Mouse (Mus musculus) liver, embryonic 15.5 days (tissue): ENCODE results near the gene Wwp2. TPM values are rescaled to one million over a fixed set of nuclear protein-coding genes. Genes with fewer than 3 reads are reported as not detected.
A peak's percentile ranks its signal among the peaks of the same experiment; 100 is the strongest.

Experiments used
- ATAC-seq: fragments of 200-750 bp; cut with Nextera tagmentation; 2 replicates; pipeline ENCODE4 v1.8.0; 2017; ENCODE audit warnings: moderate number of reproducible peaks, mild to moderate bottlenecking, moderate library complexity; ENCODE audit not compliant: insufficient read depth
- H3K27ac ChIP-seq: fragments of 300-500 bp; sonication (generic); replicated peaks from 2 replicates; pipeline ENCODE4 v1.5.1; 2015; ENCODE audit warnings: mild to moderate bottlenecking, inconsistent platforms
- H3K27me3 ChIP-seq: fragments of 300-500 bp; sonication (generic); 2 replicates; pipeline ENCODE4 v1.6.1; 2015; ENCODE audit warnings: mild to moderate bottlenecking, inconsistent platforms
- H3K36me3 ChIP-seq: fragments of 300-500 bp; sonication (generic); replicated peaks from 2 replicates; pipeline ENCODE4 v1.6.1; 2015; ENCODE audit warnings: moderate library complexity, mild to moderate bottlenecking, inconsistent platforms
- H3K4me1 ChIP-seq: fragments of 300-500 bp; sonication (generic); replicated peaks from 2 replicates; pipeline ENCODE4 v1.6.1; 2015; ENCODE audit warnings: inconsistent platforms
- H3K4me2 ChIP-seq: fragments of 300-500 bp; sonication (generic); 2 replicates; pipeline ENCODE4 v1.6.1; 2015; ENCODE audit warnings: moderate library complexity, mild to moderate bottlenecking, inconsistent platforms
- H3K4me3 ChIP-seq: fragments of 300-500 bp; sonication (generic); replicated peaks from 2 replicates; pipeline ENCODE4 v1.5.1; 2015; ENCODE audit warnings: mild to moderate bottlenecking, inconsistent platforms
- H3K9ac ChIP-seq: fragments of 300-500 bp; sonication (generic); 2 replicates; pipeline ENCODE4 v1.6.1; 2015; ENCODE audit warnings: moderate library complexity, mild to moderate bottlenecking, inconsistent platforms
- H3K9me3 ChIP-seq: fragments of 300-500 bp; sonication (generic); replicated peaks from 2 replicates; pipeline ENCODE4 v1.6.1; 2016; ENCODE audit warnings: inconsistent platforms
- WGBS: fragments of 180-500 bp; shearing (Covaris S2); methylation state at CpG from one replicate; pipeline ENCODE4 v1.1.7; 2015; ENCODE audit warnings: mixed read lengths; ENCODE audit not compliant: insufficient replicate concordance; 5-methylcytosine and 5-hydroxymethylcytosine counted together
- polyA plus RNA-seq: library from polyadenylated mRNA; unstranded; fragments of >200 nt; fragmentation: Nextera tagmentation; extraction: Ambion mirVana; gene quantifications from 2 replicates; pipeline ENCODE4 v1.2.1, GENCODE M21; 2015

Wwp2 gene
- polyA plus RNA-seq, 1 experiment from 2014 or later: 32.3 TPM

- peaks cover 63% of the 10 kb centered on the region for H3K36me3 ChIP-seq
- no peak overlapping the region for H3K4me3 ChIP-seq
- H3K4me1 ChIP-seq: no peaks in the 10 kb centered on the region
- no peaks in the 10 kb centered on the region for H3K9me3 ChIP-seq
- no peak overlapping the region for H3K4me2 ChIP-seq
- H3K27ac ChIP-seq: no peak overlapping the region
- H3K27me3 ChIP-seq: no peaks in the 10 kb centered on the region
- 6% methylated on average over 3 of the region's 3 CpGs for WGBS
- H3K9ac ChIP-seq: no peak overlapping the region
- ATAC-seq: no peak
These were observed 19.1 kb downstream of the Wwp2 start for GRCm38 (mm10) chr8:107455268-107455667.

GRCm38 (mm10) chr8:107457725-107458124 is 21.6 kb downstream of the Wwp2 start:
- Histone ChIP-seq H3K4me2 (no peak overlapping the region), H3K4me1 (no peaks in the 10 kb centered on the region), H3K27ac (no peak overlapping the region; the same call in 1 of the 2 replicates), H3K9ac (no peak overlapping the region), H3K9me3 (no peaks in the 10 kb centered on the region), H3K27me3 (no peaks in the 10 kb centered on the region), H3K4me3 (no peak overlapping the region), H3K36me3 (peaks cover 83% of the 10 kb centered on the region)
- WGBS: 70% methylated on average over 4 of the region's 4 CpGs
- no peak for ATAC-seq

DNA sequence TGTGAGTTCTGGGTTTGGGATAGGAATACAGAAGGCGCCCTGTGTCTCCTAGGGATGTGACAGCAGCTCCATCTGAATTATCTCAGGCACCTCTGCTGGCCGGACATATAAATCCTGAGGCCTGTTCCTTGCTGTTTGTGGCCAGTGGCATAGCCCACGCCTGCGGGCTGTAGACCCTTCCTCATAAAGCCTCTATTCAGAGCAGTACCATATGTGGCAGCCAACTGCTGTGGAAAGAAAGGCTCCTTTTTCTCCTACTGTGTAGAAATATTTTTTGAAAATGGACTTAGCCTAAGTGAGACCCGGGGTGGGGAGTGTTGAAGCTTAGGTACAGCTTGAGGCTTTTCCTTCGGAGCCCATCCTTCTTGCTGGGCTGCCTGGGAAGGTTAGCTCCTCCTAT is 22.1 kb downstream of the Wwp2 start:
- 79% methylated on average over 6 of the region's 6 CpGs for WGBS
- Histone ChIP-seq H3K4me1 (no peaks in the 10 kb centered on the region), H3K9ac (no peak overlapping the region)

DNA sequence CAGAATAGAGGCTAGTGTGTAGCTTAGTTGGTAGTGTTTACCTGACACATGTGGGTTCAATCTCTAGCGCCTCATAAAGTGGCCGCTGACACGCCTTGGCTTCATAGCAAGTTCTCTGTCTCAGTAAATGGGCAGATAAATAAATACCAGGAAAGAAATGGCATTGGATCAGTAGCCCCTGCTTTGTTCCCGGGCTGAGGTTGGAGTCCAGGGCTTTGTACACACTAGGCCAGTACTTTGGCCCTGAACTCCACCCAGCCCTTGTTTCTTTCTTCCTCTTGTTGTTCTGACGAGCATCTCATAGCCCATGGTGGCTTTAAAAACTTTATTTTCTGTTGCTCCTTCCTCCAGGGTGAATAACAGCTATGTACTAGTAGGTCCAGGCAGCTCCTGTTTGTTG is 26.3 kb downstream of the Wwp2 start:
- 76% methylated on average over 5 of the region's 5 CpGs for WGBS
- H3K9ac ChIP-seq: no peak overlapping the region
- H3K36me3 ChIP-seq: peaks cover 81% of the 10 kb centered on the region
- H3K27me3 ChIP-seq: no peaks in the 10 kb centered on the region
- H3K4me3 ChIP-seq: no peak overlapping the region
- no peak for ATAC-seq
- H3K27ac ChIP-seq: no peak overlapping the region
- H3K4me2 ChIP-seq: no peak overlapping the region
- H3K4me1 ChIP-seq: peaks cover 5% of the 10 kb centered on the region; the same call in 1 of the 2 replicates
- no peaks in the 10 kb centered on the region for H3K9me3 ChIP-seq

More for the DNA sequence above, 22.1 kb downstream of the Wwp2 start:
- no peaks in the 10 kb centered on the region for H3K27me3 ChIP-seq
- H3K27ac ChIP-seq: no peak overlapping the region
- peaks cover 81% of the 10 kb centered on the region for H3K36me3 ChIP-seq
- no peaks in the 10 kb centered on the region for H3K9me3 ChIP-seq
- no peak overlapping the region for H3K4me2 ChIP-seq
- no peak for ATAC-seq
- no peak overlapping the region for H3K4me3 ChIP-seq

GRCm38 (mm10) chr8:107465332-107465990 is 29.3 kb downstream of the Wwp2 start:
- H3K4me2 ChIP-seq: no peak overlapping the region
- WGBS: 54% methylated on average over 3 of the region's 3 CpGs
- ATAC-seq: peak; percentile 41; the same call in 1 of the 2 replicates
- peaks cover 12% of the 10 kb centered on the region; the same call in 1 of the 2 replicates for H3K4me1 ChIP-seq
- H3K9ac ChIP-seq: no peak overlapping the region
- peaks cover 76% of the 10 kb centered on the region for H3K36me3 ChIP-seq
- H3K27ac ChIP-seq: no peak overlapping the region
- no peaks in the 10 kb centered on the region for H3K9me3 ChIP-seq
- no peak overlapping the region for H3K4me3 ChIP-seq
- no peaks in the 10 kb centered on the region for H3K27me3 ChIP-seq

GRCm38 (mm10) chr8:107466642-107467041 is 30.5 kb downstream of the Wwp2 start:
- Histone ChIP-seq H3K9me3 (no peaks in the 10 kb centered on the region), H3K4me3 (no peak overlapping the region), H3K9ac (no peak overlapping the region), H3K36me3 (peaks cover 69% of the 10 kb centered on the region), H3K27ac (no peak overlapping the region), H3K4me1 (peaks cover 12% of the 10 kb centered on the region; the same call in 1 of the 2 replicates), H3K4me2 (no peak overlapping the region), H3K27me3 (no peaks in the 10 kb centered on the region)
- 43% methylated on average over 5 of the region's 5 CpGs for WGBS
- 0 out of 2 replicates have a peak, but pooled peaks have one; percentile 35 for ATAC-seq

DNA sequence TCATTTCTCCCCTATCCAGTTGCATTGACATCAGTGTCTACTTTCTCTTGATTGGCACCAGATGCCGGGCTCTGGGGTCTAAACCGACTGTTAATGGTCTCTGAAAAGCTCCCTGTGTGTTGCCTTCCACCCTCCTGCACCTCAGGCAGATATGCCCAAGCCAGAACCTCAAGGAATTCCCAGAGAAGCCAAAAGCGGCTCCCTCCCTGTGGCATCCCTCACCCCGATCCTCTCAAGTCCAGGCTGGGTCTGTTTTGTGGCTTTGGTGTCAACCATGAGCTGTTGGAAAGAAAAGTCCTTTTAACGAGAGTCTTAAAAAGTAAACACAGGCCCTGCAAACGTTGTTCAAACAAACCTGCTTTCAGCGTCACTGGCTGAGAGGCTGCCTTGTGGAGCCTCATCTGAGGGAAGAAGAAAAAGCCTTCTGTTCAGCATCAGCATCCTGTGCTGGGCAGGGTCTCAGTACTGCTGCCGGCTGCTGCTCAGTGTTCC is 32.7 kb downstream of the Wwp2 start:
- 69% methylated on average over 8 of the region's 8 CpGs for WGBS
- ATAC-seq: no peak
- H3K4me2 ChIP-seq: no peak overlapping the region
- no peaks in the 10 kb centered on the region for H3K27me3 ChIP-seq
- H3K9me3 ChIP-seq: no peaks in the 10 kb centered on the region
- H3K27ac ChIP-seq: no peak overlapping the region
- H3K36me3 ChIP-seq: peaks cover 58% of the 10 kb centered on the region
- H3K4me3 ChIP-seq: no peak overlapping the region
- H3K4me1 ChIP-seq: peaks cover 17% of the 10 kb centered on the region
- no peak overlapping the region for H3K9ac ChIP-seq

- H3K4me2 ChIP-seq: no peak overlapping the region
- peaks cover 48% of the 10 kb centered on the region for H3K36me3 ChIP-seq
- no peaks in the 10 kb centered on the region for H3K27me3 ChIP-seq
- H3K4me1 ChIP-seq: peaks cover 16% of the 10 kb centered on the region
- no peak for ATAC-seq
- no peaks in the 10 kb centered on the region for H3K9me3 ChIP-seq
- no peak overlapping the region for H3K9ac ChIP-seq
- no peak overlapping the region for H3K27ac ChIP-seq
- no peak overlapping the region for H3K4me3 ChIP-seq
- 73% methylated on average over 5 of the region's 5 CpGs for WGBS
These were observed 34.1 kb downstream of the Wwp2 start for GRCm38 (mm10) chr8:107470302-107470701.

GRCm38 (mm10) chr8:107472403-107473100 is 36.4 kb downstream of the Wwp2 start:
- Histone ChIP-seq H3K36me3 (peaks cover 37% of the 10 kb centered on the region), H3K27me3 (no peaks in the 10 kb centered on the region), H3K4me3 (no peak overlapping the region), H3K4me1 (peaks cover 11% of the 10 kb centered on the region), H3K27ac (no peak overlapping the region), H3K9me3 (no peaks in the 10 kb centered on the region), H3K4me2 (no peak overlapping the region), H3K9ac (no peak overlapping the region)
- 45% methylated on average over 10 of the region's 10 CpGs for whole genome bisulfite sequencing
- no peak for ATAC-seq

DNA sequence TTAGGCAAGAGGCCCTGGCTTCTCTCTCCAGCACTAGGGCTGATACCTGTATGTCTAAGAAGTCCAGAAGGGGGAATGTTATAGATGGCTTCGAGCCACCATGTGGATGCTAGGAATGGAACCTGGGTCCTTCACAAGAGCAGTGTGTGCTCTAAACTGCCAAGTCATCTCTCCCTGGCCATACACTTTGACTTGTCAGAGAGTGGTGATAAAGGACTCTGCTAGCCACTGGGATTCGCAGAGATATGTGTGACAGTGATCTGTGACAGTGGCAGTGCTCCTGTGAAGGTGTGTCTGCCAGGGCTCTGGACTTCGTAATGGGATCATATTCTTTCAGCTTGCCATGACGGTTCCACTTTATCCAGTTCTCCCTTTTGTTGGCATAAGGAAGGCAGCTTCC is 37.2 kb downstream of the Wwp2 start:
- Histone ChIP-seq H3K27ac (no peak overlapping the region), H3K4me2 (no peak overlapping the region), H3K36me3 (peaks cover 31% of the 10 kb centered on the region), H3K9me3 (no peaks in the 10 kb centered on the region), H3K4me3 (no peak overlapping the region), H3K9ac (no peak overlapping the region), H3K27me3 (no peaks in the 10 kb centered on the region), H3K4me1 (peaks cover 11% of the 10 kb centered on the region)
- 62% methylated on average over 4 of the region's 4 CpGs for WGBS
- no peak for ATAC-seq

DNA sequence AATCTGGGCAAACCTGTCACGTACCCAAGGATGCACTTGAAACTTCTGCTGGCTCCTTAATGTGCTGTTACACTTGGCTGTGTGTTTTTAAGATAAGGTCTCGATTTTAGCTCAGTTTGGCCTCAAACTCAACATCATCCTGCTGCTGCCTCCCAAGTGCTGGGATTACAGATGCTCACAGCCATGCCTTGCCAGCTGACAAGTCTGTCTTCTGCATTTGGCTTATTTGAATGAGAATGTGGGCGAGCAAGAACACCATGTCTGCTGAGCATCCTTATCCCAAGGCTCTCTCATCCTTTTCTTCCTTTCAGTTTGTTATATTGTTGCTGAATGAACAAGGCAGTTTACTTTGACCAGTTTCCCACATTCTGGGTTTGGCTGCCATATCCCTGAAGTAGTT is 39.4 kb downstream of the Wwp2 start:
- no peaks in the 10 kb centered on the region for H3K27me3 ChIP-seq
- no peak overlapping the region for H3K4me3 ChIP-seq
- peaks cover 5% of the 10 kb centered on the region; the same call in 1 of the 2 replicates for H3K4me1 ChIP-seq
- H3K36me3 ChIP-seq: peaks cover 25% of the 10 kb centered on the region
- H3K9me3 ChIP-seq: no peaks in the 10 kb centered on the region
- no peak for ATAC-seq
- no peak overlapping the region for H3K27ac ChIP-seq
- no peak overlapping the region for H3K9ac ChIP-seq
- H3K4me2 ChIP-seq: no peak overlapping the region
- WGBS: 60% methylated on average over 3 of the region's 3 CpGs
